Comparison of ENCODE assay signal across 12 mouse cellular contexts in genomic region chr10:117627949-117628348, GRCm38 (mm10). TPM values are rescaled to one million over a fixed set of nuclear protein-coding genes. Genes with fewer than 3 reads are reported as not detected.
DNase-seq lines count a peak whose midpoint lies in the region; ATAC-seq and TF ChIP-seq lines count a peak whose summit lies in the region.
"Had no signal": no experiment of that assay in that cellular context is flagged by ENCODE, and none has a peak within 500 bp of the region (broad histone marks: within the 10 kb centered on the region; RNA-seq: fewer than 3 reads in every experiment).

No protein-coding gene starts in this region.

- no peak overlapping the region for H3K27ac ChIP-seq in kidney, embryonic 15.5 days
- no peak overlapping the region for H3K27ac ChIP-seq in kidney, adult 2 months (ENCODE audit: insufficient read depth, low read depth, low read length)
- H3K27ac ChIP-seq in midbrain, embryonic 11.5 days (ENCODE audit: low read depth, low read length): no peak overlapping the region
- H3K27ac ChIP-seq in midbrain, postnatal 0 days (ENCODE audit: low read depth, low read length): no peak overlapping the region
- H3K27ac ChIP-seq in embryonic facial prominence, embryonic 13.5 days: no peak overlapping the region
- H3K27ac ChIP-seq in limb, embryonic 14.5 days (replicated peaks; ENCODE audit: low read depth, low read length): no peak overlapping the region
- H3K27ac ChIP-seq: hindbrain, embryonic 14.5 days had no signal

- WGBS in kidney, embryonic 15.5 days: 50% methylated on average over 6 of the region's 6 CpGs
- WGBS in kidney, adult 2 months: 62% methylated on average over 6 of the region's 6 CpGs
- 45% methylated on average over 6 of the region's 6 CpGs for WGBS in midbrain, embryonic 11.5 days
- 39% methylated on average over 6 of the region's 6 CpGs for WGBS in midbrain, postnatal 0 days
- 48% methylated on average over 6 of the region's 6 CpGs for WGBS in embryonic facial prominence, embryonic 13.5 days
- 33% methylated on average over 6 of the region's 6 CpGs for WGBS in limb, embryonic 14.5 days

- H3K9ac ChIP-seq in kidney, embryonic 15.5 days: no peak overlapping the region
- no peak overlapping the region for H3K9ac ChIP-seq in midbrain, embryonic 11.5 days (ENCODE audit: low read length)
- H3K9ac ChIP-seq in midbrain, postnatal 0 days (replicated peaks; ENCODE audit: low read length, poor library complexity, severe bottlenecking): no peak overlapping the region
- no peak overlapping the region for H3K9ac ChIP-seq in embryonic facial prominence, embryonic 13.5 days
- no peak overlapping the region for H3K9ac ChIP-seq in limb, embryonic 14.5 days (ENCODE audit: low read depth, low read length, severe bottlenecking)
- H3K9ac ChIP-seq: hindbrain, embryonic 14.5 days; liver, embryonic 15.5 days had no signal

- H3K27me3 ChIP-seq in kidney, embryonic 15.5 days: peaks cover 21% of the 10 kb centered on the region
- H3K27me3 ChIP-seq in kidney, adult 2 months (replicated peaks; ENCODE audit: control insufficient read depth, insufficient read depth, low read length): peaks cover 1% of the 10 kb centered on the region; the same call in 1 of the 2 replicates
- H3K27me3 ChIP-seq in midbrain, embryonic 11.5 days (ENCODE audit: control insufficient read depth, insufficient read depth, low read length): peaks cover 39% of the 10 kb centered on the region
- peaks cover 28% of the 10 kb centered on the region for H3K27me3 ChIP-seq in midbrain, postnatal 0 days (ENCODE audit: insufficient read depth, low read length)
- peaks cover 54% of the 10 kb centered on the region for H3K27me3 ChIP-seq in embryonic facial prominence, embryonic 13.5 days
- H3K27me3 ChIP-seq in limb, embryonic 14.5 days (ENCODE audit: control insufficient read depth, insufficient read depth, low read length): peaks cover 7% of the 10 kb centered on the region; the same call in 1 of the 2 replicates

- H3K36me3 ChIP-seq in kidney, embryonic 15.5 days: no peaks in the 10 kb centered on the region
- no peaks in the 10 kb centered on the region for H3K36me3 ChIP-seq in kidney, adult 2 months (ENCODE audit: control insufficient read depth, insufficient read depth, low read length)
- H3K36me3 ChIP-seq in midbrain, embryonic 11.5 days (ENCODE audit: control insufficient read depth, insufficient read depth, low read length): no peaks in the 10 kb centered on the region
- H3K36me3 ChIP-seq in midbrain, postnatal 0 days (ENCODE audit: insufficient read depth, low read length): no peaks in the 10 kb centered on the region
- H3K36me3 ChIP-seq in embryonic facial prominence, embryonic 13.5 days: no peaks in the 10 kb centered on the region
- no peaks in the 10 kb centered on the region for H3K36me3 ChIP-seq in limb, embryonic 14.5 days (ENCODE audit: control insufficient read depth, insufficient read depth, low read length)
- H3K36me3 ChIP-seq: liver, embryonic 15.5 days had no signal

- no peaks in the 10 kb centered on the region for H3K9me3 ChIP-seq in kidney, embryonic 15.5 days (replicated peaks)
- H3K9me3 ChIP-seq in midbrain, embryonic 11.5 days (ENCODE audit: control insufficient read depth, low read length): no peaks in the 10 kb centered on the region
- no peaks in the 10 kb centered on the region for H3K9me3 ChIP-seq in midbrain, postnatal 0 days (ENCODE audit: low read length)
- no peaks in the 10 kb centered on the region for H3K9me3 ChIP-seq in embryonic facial prominence, embryonic 13.5 days
- H3K9me3 ChIP-seq in limb, embryonic 14.5 days (ENCODE audit: control insufficient read depth, low read length): no peaks in the 10 kb centered on the region
- H3K9me3 ChIP-seq: liver, embryonic 15.5 days had no signal

- no peak for DNase-seq in kidney, adult 2 months
- peak; percentile 83 for DNase-seq in midbrain, embryonic 11.5 days (ENCODE audit: low spot score, missing footprints)
- DNase-seq in midbrain, postnatal 0 days (ENCODE audit: low spot score): no peak
- DNase-seq in limb, embryonic 14.5 days (ENCODE audit: low spot score): no peak
- DNase-seq in right cerebral cortex, postnatal 4 days: no peak
- DNase-seq: adrenal gland, adult 8-10 months; cerebellum, adult 2 months; kidney, adult 18-20 months had no signal

- H3K4me2 ChIP-seq in kidney, embryonic 15.5 days: peak overlapping the region; percentile 81; the same call in 1 of the 2 replicates
- no peak overlapping the region for H3K4me2 ChIP-seq in midbrain, embryonic 11.5 days
- H3K4me2 ChIP-seq in midbrain, postnatal 0 days (ENCODE audit: low read depth, low read length, poor library complexity, severe bottlenecking): no peak overlapping the region
- H3K4me2 ChIP-seq in embryonic facial prominence, embryonic 13.5 days: 0 out of 2 replicates have a peak overlapping the region, but pooled peaks have one; percentile 92
- H3K4me2 ChIP-seq in limb, embryonic 14.5 days (replicated peaks; ENCODE audit: low read depth, low read length, severe bottlenecking): peak overlapping the region; percentile 89; the same call in 1 of the 2 replicates

- peaks cover 34% of the 10 kb centered on the region for H3K4me1 ChIP-seq in kidney, embryonic 15.5 days
- peaks cover 3% of the 10 kb centered on the region; the same call in 1 of the 2 replicates for H3K4me1 ChIP-seq in kidney, adult 2 months (ENCODE audit: control insufficient read depth, insufficient read depth, low read length)
- H3K4me1 ChIP-seq in midbrain, embryonic 11.5 days (ENCODE audit: control insufficient read depth, insufficient read depth, low read length): no peaks in the 10 kb centered on the region
- peaks cover 5% of the 10 kb centered on the region; the same call in 1 of the 2 replicates for H3K4me1 ChIP-seq in midbrain, postnatal 0 days (ENCODE audit: insufficient read depth, low read length)
- peaks cover 20% of the 10 kb centered on the region for H3K4me1 ChIP-seq in embryonic facial prominence, embryonic 13.5 days
- H3K4me1 ChIP-seq in limb, embryonic 14.5 days (ENCODE audit: control insufficient read depth, insufficient read depth, low read length): peaks cover 8% of the 10 kb centered on the region; the same call in 1 of the 2 replicates

- no peak overlapping the region for H3K4me3 ChIP-seq in kidney, embryonic 15.5 days (replicated peaks)
- H3K4me3 ChIP-seq in kidney, adult 2 months (ENCODE audit: insufficient read depth, low read depth, low read length): no peak overlapping the region
- no peak overlapping the region for H3K4me3 ChIP-seq in midbrain, embryonic 11.5 days (ENCODE audit: low read depth, low read length)
- H3K4me3 ChIP-seq in midbrain, postnatal 0 days (ENCODE audit: low read depth, low read length): no peak overlapping the region
- H3K4me3 ChIP-seq in embryonic facial prominence, embryonic 13.5 days: no peak overlapping the region
- no peak overlapping the region for H3K4me3 ChIP-seq in limb, embryonic 14.5 days (replicated peaks; ENCODE audit: low read length)

- TF ChIP-seq CTCF in kidney, adult 2 months (conservative IDR thresholded peaks at IDR 0.05; ENCODE audit: insufficient read depth, insufficient read length, low read depth, low read length): no peak
- no peak for TF ChIP-seq CTCF in midbrain, postnatal 0 days (IDR thresholded peaks at IDR 0.05)

- no peak for ATAC-seq in kidney, embryonic 15.5 days (replicated peaks; ENCODE audit: low FRiP score)
- ATAC-seq in midbrain, embryonic 11.5 days (ENCODE audit: low FRiP score): no peak
- no peak for ATAC-seq in midbrain, postnatal 0 days (ENCODE audit: low FRiP score)
- ATAC-seq in embryonic facial prominence, embryonic 13.5 days (ENCODE audit: insufficient number of reproducible peaks, insufficient read depth, low FRiP score, low TSS enrichment, low read depth): no peak
- ATAC-seq in limb, embryonic 14.5 days (ENCODE audit: low FRiP score, low read depth): no peak

- no peak for TF ChIP-seq POLR2A in kidney, adult 2 months (IDR thresholded peaks at IDR 0.05; ENCODE audit: low read depth, low read length)
- no peak for TF ChIP-seq POLR2A in limb, embryonic 14.5 days (IDR thresholded peaks at IDR 0.05; ENCODE audit: borderline replicate concordance, extremely low read depth, insufficient read depth, insufficient read length)

RNA-seq across cellular contexts. Expression of gene Cpm, which starts 1.4 kb away (rescaled TPM):
- polyA plus RNA-seq in kidney, embryonic 15.5 days (2015; fragmentation: Nextera tagmentation; extraction: Ambion mirVana): 31.3 and 31.5 TPM in 2 replicates
- polyA plus RNA-seq in kidney, adult 2 months (2012; rRNA removed): 36.7 and 37.2 TPM in 2 replicates
- 5.5 and 6.2 TPM in 2 replicates for polyA plus RNA-seq in midbrain, embryonic 11.5 days (2014; fragmentation: Nextera tagmentation; extraction: Ambion mirVana)
- 3.9 TPM in 2 replicates for total RNA-seq in midbrain, postnatal 0 days (2014; rRNA removed)
- 4.8 and 7.9 TPM in 2 replicates for polyA plus RNA-seq in midbrain, postnatal 0 days (2015; fragmentation: Nextera tagmentation; extraction: Ambion mirVana)
- polyA plus RNA-seq in embryonic facial prominence, embryonic 13.5 days (2015; fragmentation: Nextera tagmentation; extraction: Ambion mirVana): 25.6 and 34.0 TPM in 2 replicates
- 24.4 and 28.2 TPM in 2 replicates for polyA plus RNA-seq in limb, embryonic 14.5 days (2012; rRNA removed)
- polyA plus RNA-seq in limb, embryonic 14.5 days (2014; fragmentation: Nextera tagmentation; extraction: Ambion mirVana): 41.6 and 44.5 TPM in 2 replicates

Comparison
In these comparisons a context has a peak if more than half of its experiments do, and no peak if none do; other contexts are left out.
1. H3K4me2 ChIP-seq: peak in kidney, embryonic 15.5 days (single experiment), embryonic facial prominence, embryonic 13.5 days (single experiment) and limb, embryonic 14.5 days (single experiment); none in midbrain, embryonic 11.5 days (single experiment) and midbrain, postnatal 0 days (single experiment).